Mouse (Mus musculus) embryo, embryonic 11.5 days (tissue): Measurements from ENCODE around the gene Pxdn.

Source experiments
- DNase-seq: peaks from one replicate; pipeline ENCODE4 v3.0.0-alpha.2; 2012; ENCODE audit warnings: low read depth, low spot score

The Pxdn gene

DNA sequence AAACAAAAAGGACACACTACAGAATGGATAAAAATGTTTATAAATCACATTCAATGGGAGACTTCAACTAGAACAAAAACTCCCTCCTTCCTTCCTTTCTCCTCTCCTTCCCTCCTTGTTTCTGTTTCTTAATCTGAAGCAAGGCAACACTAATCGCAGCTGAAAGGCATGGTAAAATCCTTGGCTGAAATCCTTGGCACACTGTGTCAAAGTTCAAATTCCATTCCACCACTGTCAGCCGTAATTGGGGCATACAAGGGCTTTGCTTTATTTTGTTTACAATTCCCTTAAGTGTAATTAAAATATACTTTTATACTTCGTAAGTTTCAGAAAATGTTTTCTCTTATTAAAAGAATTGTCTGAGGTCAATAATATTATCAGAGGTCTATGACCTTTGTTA lies 86.1 kb downstream of the Pxdn start:
- no peak for DNase-seq

GRCm38 (mm10) chr12:30024264-30024825 lies 86.9 kb downstream of the Pxdn start:
- DNase-seq, result no peak

DNA sequence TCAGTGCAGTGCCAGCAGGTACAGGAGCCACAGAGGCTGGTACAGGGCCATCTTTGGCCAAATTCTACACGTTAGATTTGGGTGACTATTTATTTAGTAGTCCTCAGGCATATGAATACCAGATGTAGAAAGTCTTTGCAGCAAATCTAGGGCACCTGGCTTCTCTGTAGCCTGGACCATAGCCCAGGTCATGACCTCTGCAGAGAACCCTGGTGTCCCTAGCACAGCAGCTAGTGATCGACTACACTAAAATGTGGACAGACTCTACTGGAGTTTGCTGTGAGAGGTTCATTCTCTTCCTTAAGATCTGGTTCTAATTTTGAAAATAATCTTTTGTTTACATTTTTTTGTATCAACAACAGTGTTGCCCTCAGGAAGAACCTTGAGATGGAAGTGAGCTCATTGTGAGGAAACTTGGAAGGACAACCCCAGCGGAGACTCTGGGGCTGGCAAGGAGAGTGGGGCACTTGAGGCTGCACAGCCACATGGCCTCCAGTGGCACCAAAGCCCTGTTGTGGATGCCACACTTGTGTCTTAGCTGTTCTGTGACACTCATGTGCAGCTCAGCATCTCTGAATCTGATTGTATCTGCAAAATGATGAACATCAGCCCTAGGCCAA lies 90.4 kb downstream of the Pxdn start:
- DNase-seq, result no peak

DNA sequence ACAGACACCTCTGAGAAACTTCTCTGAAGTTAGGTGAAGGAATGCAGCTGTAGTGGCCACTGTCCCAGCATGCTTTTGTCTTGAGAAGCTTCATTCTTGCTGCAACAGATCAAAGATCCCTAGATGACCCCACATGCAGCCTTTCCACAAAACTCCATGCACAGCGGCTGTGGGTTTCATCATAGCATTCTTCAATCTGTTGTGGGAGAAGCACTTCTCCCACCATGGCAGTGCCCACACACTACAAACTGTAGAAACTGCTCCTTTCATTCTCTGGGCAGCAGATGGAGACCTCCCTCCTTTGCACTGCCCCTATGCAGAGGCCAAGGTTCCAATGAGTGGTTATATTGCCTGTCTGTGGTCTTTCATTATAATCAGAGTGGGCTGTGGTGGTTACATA lies 91.7 kb downstream of the Pxdn start:
- DNase-seq, result no peak

- DNase-seq, result no peak
These were observed 93.2 kb downstream of the Pxdn start for GRCm38 (mm10) chr12:30030571-30030970.

GRCm38 (mm10) chr12:30034681-30035080 lies 97.3 kb downstream of the Pxdn start:
- DNase-seq, result no peak

GRCm38 (mm10) chr12:30035406-30035805 lies 98.0 kb downstream of the Pxdn start:
- DNase-seq, result no peak

- no peak for DNase-seq
These were observed 98.6 kb downstream of the Pxdn start for GRCm38 (mm10) chr12:30035841-30036568.

DNA sequence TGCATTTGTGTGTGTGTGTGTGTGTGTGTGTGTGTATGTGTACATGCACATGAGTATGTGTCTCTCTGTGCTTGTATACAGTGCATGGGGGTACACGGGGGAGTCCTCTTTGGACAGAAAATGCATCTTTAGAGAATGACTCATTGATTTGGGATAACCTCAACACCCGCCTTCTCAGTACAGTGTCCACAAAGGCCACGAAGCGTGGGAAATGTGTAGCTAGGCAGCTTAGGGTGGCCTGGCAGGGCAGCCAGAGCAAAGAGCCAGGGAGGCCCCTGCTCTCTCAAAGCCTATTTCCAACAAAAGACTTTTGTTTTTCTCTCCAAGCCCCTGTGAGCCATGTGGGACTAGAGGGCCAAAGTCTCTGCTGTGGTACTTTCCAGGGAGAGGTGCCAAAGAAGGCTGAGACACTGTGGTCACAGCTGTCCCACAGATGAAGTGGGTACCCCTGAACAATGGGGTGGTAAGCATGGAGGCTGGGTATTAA lies 99.2 kb downstream of the Pxdn start:
- no peak for DNase-seq

DNA sequence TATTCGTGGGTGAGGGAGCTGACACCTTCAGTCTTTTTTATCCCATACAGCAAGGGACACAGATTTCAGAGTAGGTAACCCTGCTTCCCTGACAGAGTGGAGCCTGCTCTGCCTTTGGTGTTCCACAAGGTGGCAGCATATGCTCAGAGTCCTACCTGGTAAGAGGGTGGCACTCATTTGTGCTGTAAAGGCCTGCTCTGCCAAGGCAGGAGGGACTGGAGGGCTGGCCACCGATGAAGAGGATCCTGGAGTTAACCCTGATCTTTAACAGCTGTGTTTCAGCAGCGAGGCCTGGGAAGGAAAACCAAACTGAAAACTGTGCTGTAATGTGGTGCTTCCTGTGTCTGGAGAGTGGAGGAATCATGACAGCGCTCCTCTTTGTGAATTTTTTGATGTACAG lies 102.2 kb downstream of the Pxdn start:
- peak; percentile 17 for DNase-seq

DNA sequence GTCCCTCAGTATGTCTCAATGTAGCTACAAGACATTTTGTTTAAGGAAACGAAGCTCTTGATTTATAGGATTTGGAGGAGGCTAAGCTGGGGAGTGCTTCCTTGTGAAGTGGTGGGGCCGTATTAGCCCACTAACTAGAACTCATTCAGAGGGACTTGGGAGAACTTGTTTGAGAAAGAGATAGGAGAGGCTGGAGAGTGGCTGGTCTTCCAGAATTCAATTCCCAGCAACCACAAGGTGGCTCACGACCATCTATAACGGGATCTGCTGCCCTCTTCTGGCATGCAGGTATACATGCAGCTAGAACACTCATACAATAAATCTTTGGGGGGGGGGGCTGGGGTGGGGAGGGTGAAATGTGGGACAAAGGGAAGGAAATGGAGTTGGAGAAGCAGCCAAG lies 102.7 kb downstream of the Pxdn start:
- DNase-seq, result peak; percentile 36

DNA sequence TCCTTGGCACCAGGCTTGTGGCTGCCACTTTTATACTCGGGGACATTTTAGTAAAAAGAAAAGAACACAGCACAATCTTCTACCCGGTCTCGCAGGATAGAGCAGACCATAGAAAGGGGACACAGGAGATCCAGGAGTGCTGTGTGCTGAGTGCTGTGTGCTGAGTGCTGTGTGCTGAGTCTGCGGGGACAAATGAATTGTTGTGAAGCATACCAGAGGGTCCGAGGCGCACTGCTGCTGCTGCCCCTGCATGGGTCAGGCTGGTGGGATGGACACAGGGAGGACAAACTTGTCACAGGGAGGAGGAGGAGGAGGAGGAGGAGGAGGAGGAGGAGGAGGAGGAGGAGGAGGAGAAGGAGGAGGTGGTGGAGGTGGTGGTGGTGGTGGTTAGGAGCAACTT lies 111.4 kb downstream of the Pxdn start:
- no peak for DNase-seq

- DNase-seq, result no peak
These were observed 112.4 kb downstream of the Pxdn start for GRCm38 (mm10) chr12:30049818-30050217.

- no peak for DNase-seq
These were observed 112.8 kb downstream of the Pxdn start for GRCm38 (mm10) chr12:30050235-30050634.

DNA sequence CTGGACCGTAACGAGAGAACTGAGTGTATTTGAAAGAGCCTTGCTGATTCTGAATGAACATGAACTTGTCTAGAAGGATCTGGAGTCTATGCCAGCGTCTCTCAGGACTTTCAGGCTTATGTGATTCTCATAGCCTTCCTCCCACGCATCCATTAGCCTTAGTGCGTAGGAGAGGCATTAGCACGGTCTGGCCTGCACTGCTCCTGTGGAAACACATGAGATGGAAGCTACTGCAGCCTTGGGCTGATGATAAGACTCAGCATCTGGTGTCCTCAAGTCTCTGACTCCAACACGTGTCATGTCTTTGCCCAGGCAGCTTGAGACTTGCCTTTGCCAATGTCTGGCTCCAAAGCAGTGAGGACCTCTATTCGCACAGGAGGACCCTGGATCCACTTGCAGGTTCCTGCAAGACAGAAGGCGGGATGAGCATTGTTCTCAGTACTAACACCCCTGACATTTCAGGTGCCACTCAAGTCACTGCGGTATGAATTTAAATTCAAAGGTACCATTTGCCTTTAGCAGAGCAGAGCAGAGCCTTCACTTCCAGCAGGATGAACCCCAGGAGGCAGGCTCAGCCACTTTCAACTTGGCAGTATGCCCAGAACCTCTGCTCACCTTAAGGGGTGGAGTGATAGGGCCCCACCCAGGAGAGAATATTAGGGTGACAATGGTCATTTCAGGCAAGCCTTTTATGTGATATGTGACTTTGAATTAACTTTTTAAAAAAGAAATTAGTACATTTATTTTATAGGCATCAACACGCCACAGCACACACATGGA lies 117.5 kb downstream of the Pxdn start:
- no peak for DNase-seq

- DNase-seq, result no peak
These were observed 120.6 kb downstream of the Pxdn start for GRCm38 (mm10) chr12:30058044-30058443.

DNA sequence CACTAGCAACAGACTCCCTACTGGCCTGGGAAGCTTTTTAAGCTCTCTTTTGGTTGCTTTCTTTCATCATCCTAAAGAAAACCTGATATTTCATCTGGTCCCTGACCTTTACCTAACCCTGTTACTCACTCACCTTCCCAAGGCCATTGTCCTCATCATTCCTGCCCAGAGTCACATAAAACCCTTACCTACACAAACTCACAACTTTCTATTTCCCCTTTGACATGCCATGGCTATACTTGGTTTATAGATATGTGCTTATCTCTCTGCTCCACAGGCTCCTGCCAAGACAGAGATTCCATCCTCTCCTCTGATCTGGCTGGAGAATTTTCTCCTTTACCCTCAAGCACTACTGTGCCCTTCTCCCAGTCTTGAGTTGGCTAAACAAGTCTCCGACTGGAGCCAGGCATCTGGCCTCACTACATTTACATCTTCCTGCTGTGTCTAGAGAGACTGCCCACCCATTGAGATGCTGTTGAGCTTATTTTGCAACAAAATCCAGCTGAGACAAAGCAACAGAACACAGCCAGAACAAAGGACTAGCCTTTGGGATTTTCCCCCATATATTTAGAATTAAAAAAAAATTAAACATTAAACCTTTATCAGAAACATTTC lies 124.2 kb downstream of the Pxdn start:
- DNase-seq, result no peak

GRCm38 (mm10) chr12:30062118-30062505 lies 124.7 kb downstream of the Pxdn start:
- DNase-seq, result no peak
